8 mouse cellular contexts compared by ENCODE assay signal in the genomic region with DNA sequence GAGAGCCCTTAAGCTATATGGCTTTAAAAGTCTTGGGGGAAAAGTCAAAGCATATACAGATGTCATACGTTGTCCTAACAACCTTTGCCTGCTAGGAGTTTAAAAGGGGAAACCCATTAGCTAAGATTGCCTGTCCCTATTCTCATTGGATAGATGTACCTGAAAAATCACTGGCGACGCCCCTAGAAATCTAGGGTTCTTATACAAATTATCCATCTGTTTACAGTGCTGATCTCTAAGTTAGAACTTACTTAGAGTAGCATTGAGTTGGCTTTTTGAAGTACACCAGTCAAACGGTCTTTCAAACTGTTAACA. TPM values are rescaled to one million over a fixed set of nuclear protein-coding genes. Genes with fewer than 3 reads are reported as not detected.
DNase-seq lines count a peak whose midpoint lies in the region; ATAC-seq and TF ChIP-seq lines count a peak whose summit lies in the region.

No protein-coding gene starts in this region.

- intact Hi-C loops in gastrocnemius, postnatal 36 days (cut with DNase I) = no loop called here

- H3K9ac ChIP-seq in kidney, embryonic 16.5 days (replicated peaks; ENCODE audit: low read length) = peak overlapping the region; percentile 100
- peak overlapping the region; percentile 100 for H3K9ac ChIP-seq in hindbrain, postnatal 0 days (replicated peaks; ENCODE audit: low read length)
- H3K9ac ChIP-seq in midbrain, postnatal 0 days (replicated peaks; ENCODE audit: low read length, poor library complexity, severe bottlenecking) = peak overlapping the region; percentile 99

- peak overlapping the region; percentile 99 for H3K27ac ChIP-seq in kidney, embryonic 16.5 days (ENCODE audit: low read length)
- H3K27ac ChIP-seq in hindbrain, postnatal 0 days = peak overlapping the region; percentile 100
- H3K27ac ChIP-seq in midbrain, postnatal 0 days (ENCODE audit: low read depth, low read length) = peak overlapping the region; percentile 99

- TF ChIP-seq POLR2A in brain, embryonic 14.5 days (IDR thresholded peaks at IDR 0.05; ENCODE audit: borderline replicate concordance, extremely low read depth, insufficient read depth, insufficient read length, poor library complexity, severe bottlenecking) = no peak

- H3K4me3 ChIP-seq in kidney, embryonic 16.5 days (ENCODE audit: low read length) = peak overlapping the region; percentile 96
- peak overlapping the region; percentile 95 for H3K4me3 ChIP-seq in hindbrain, postnatal 0 days (ENCODE audit: low read length)
- peak overlapping the region; percentile 83 for H3K4me3 ChIP-seq in midbrain, postnatal 0 days (ENCODE audit: low read depth, low read length)

- no peaks in the 10 kb centered on the region for H3K9me3 ChIP-seq in kidney, embryonic 16.5 days (ENCODE audit: low read length)
- no peaks in the 10 kb centered on the region for H3K9me3 ChIP-seq in hindbrain, postnatal 0 days (ENCODE audit: low read length)
- H3K9me3 ChIP-seq in midbrain, postnatal 0 days (ENCODE audit: low read length) = no peaks in the 10 kb centered on the region

- H3K36me3 ChIP-seq in kidney, embryonic 16.5 days (ENCODE audit: insufficient read depth, low read length) = no peaks in the 10 kb centered on the region
- H3K36me3 ChIP-seq in hindbrain, postnatal 0 days (ENCODE audit: insufficient read depth, low read length) = no peaks in the 10 kb centered on the region
- no peaks in the 10 kb centered on the region for H3K36me3 ChIP-seq in midbrain, postnatal 0 days (ENCODE audit: insufficient read depth, low read length)

- TF ChIP-seq CTCF in brain, embryonic 14.5 days (IDR thresholded peaks at IDR 0.05; ENCODE audit: borderline replicate concordance, extremely low read depth, insufficient read depth, insufficient read length) = no peak
- TF ChIP-seq CTCF in hindbrain, postnatal 0 days (IDR thresholded peaks at IDR 0.05; ENCODE audit: low read depth) = no peak
- no peak for TF ChIP-seq CTCF in midbrain, postnatal 0 days (IDR thresholded peaks at IDR 0.05)

- no peaks in the 10 kb centered on the region for H3K27me3 ChIP-seq in kidney, embryonic 16.5 days (ENCODE audit: insufficient read depth, low read length)
- H3K27me3 ChIP-seq in hindbrain, postnatal 0 days (ENCODE audit: insufficient read depth, low read length) = no peaks in the 10 kb centered on the region
- H3K27me3 ChIP-seq in midbrain, postnatal 0 days (ENCODE audit: insufficient read depth, low read length) = no peaks in the 10 kb centered on the region

- no peak for ATAC-seq in kidney, embryonic 16.5 days (ENCODE audit: low FRiP score, low TSS enrichment)
- no peak for ATAC-seq in hindbrain, postnatal 0 days
- ATAC-seq in midbrain, postnatal 0 days (ENCODE audit: low FRiP score) = no peak

- peak overlapping the region; percentile 86 for H3K4me2 ChIP-seq in kidney, embryonic 16.5 days (replicated peaks; ENCODE audit: low read depth, low read length)
- peak overlapping the region; percentile 83 for H3K4me2 ChIP-seq in hindbrain, postnatal 0 days (ENCODE audit: low read depth, low read length)
- H3K4me2 ChIP-seq in midbrain, postnatal 0 days (ENCODE audit: low read depth, low read length, poor library complexity, severe bottlenecking) = peak overlapping the region; percentile 71

- WGBS in kidney, embryonic 16.5 days = 5% methylated on average over 4 of the region's 4 CpGs
- WGBS in hindbrain, postnatal 0 days = 8% methylated on average over 4 of the region's 4 CpGs
- WGBS in midbrain, postnatal 0 days = 5% methylated on average over 4 of the region's 4 CpGs

- no peak for DNase-seq in kidney, adult 9 months
- peak; percentile 49 for DNase-seq in brain, embryonic 14.5 days (ENCODE audit: low read depth)
- peak; percentile 20 for DNase-seq in hindbrain, postnatal 0 days (ENCODE audit: low spot score)
- DNase-seq in midbrain, postnatal 0 days (ENCODE audit: low spot score) = peak; percentile 22
- no peak for DNase-seq in right cerebral cortex, postnatal 36 days (ENCODE audit: low spot score in 2 of 2)
- no peak for DNase-seq in gastrocnemius, postnatal 36 days
- no peak for DNase-seq in cerebellum, postnatal 25 days

- peaks cover 34% of the 10 kb centered on the region for H3K4me1 ChIP-seq in kidney, embryonic 16.5 days (ENCODE audit: insufficient read depth, low read length)
- no peaks in the 10 kb centered on the region; the same call in 1 of the 2 replicates for H3K4me1 ChIP-seq in hindbrain, postnatal 0 days (ENCODE audit: insufficient read depth, low read length)
- H3K4me1 ChIP-seq in midbrain, postnatal 0 days (ENCODE audit: insufficient read depth, low read length) = peaks cover 5% of the 10 kb centered on the region; the same call in 1 of the 2 replicates

RNA-seq across cellular contexts. Expression of gene Zmynd11, which starts 0.4 kb away (rescaled TPM):
- 95.0 and 101 TPM in 2 replicates for polyA plus RNA-seq in kidney, embryonic 16.5 days (2015; fragmentation: Nextera tagmentation; extraction: Ambion mirVana)
- polyA plus RNA-seq in brain, embryonic 14.5 days (2012; rRNA removed) = 223 and 255 TPM in 2 replicates
- total RNA-seq in hindbrain, postnatal 0 days (2014; rRNA removed) = 104 and 143 TPM in 2 replicates
- 121 and 127 TPM in 2 replicates for polyA plus RNA-seq in hindbrain, postnatal 0 days (2015; fragmentation: Nextera tagmentation; extraction: Ambion mirVana)
- 163 and 222 TPM in 2 replicates for total RNA-seq in midbrain, postnatal 0 days (2014; rRNA removed)
- 138 and 157 TPM in 2 replicates for polyA plus RNA-seq in midbrain, postnatal 0 days (2015; fragmentation: Nextera tagmentation; extraction: Ambion mirVana)
- 10 to 100 TPM; 70.5 to 86.6 TPM for total RNA-seq in gastrocnemius, postnatal 36 days (2021)

Comparison
In these comparisons a context has a peak if more than half of its experiments do, and no peak if none do; other contexts are left out.
1. DNase-seq: peak in brain, embryonic 14.5 days (single experiment), hindbrain, postnatal 0 days (single experiment) and midbrain, postnatal 0 days (single experiment); none in kidney, adult 9 months (single experiment), right cerebral cortex, postnatal 36 days (0 of 2), gastrocnemius, postnatal 36 days (0 of 2) and cerebellum, postnatal 25 days (0 of 2).
2. Peak in every context shown above with its lines, with median percentiles within 50 percentile points of each other: H3K27ac ChIP-seq, H3K4me2 ChIP-seq, H3K4me3 ChIP-seq and H3K9ac ChIP-seq.